ENCODE assay signal across 12 mouse cellular contexts in genomic region chr1:68973355-68974127, GRCm38 (mm10).
DNase-seq lines count a peak whose midpoint lies in the region; ATAC-seq and TF ChIP-seq lines count a peak whose summit lies in the region.
"Had no signal": no experiment of that assay in that cellular context is flagged by ENCODE, and none has a peak within 500 bp of the region (broad histone marks: within the 10 kb centered on the region; RNA-seq: fewer than 3 reads in every experiment).

No protein-coding gene starts in this region.

- H3K27me3 ChIP-seq in kidney, adult 2 months (replicated peaks; ENCODE audit: control insufficient read depth, insufficient read depth, low read length), result no peaks in the 10 kb centered on the region
- H3K27me3 ChIP-seq in kidney, embryonic 16.5 days (ENCODE audit: insufficient read depth, low read length), result no peaks in the 10 kb centered on the region
- no peaks in the 10 kb centered on the region for H3K27me3 ChIP-seq in lung, embryonic 16.5 days (ENCODE audit: control insufficient read depth, insufficient read depth, low read depth, low read length)
- H3K27me3 ChIP-seq in midbrain, embryonic 14.5 days (ENCODE audit: control insufficient read depth, insufficient read depth, low read length), result no peaks in the 10 kb centered on the region
- H3K27me3 ChIP-seq: megakaryocyte, embryonic 14.5 days; stomach, embryonic 15.5 days had no signal

- H3K27ac ChIP-seq in kidney, adult 2 months (ENCODE audit: insufficient read depth, low read depth, low read length), result peak overlapping the region; percentile 82
- H3K27ac ChIP-seq in kidney, embryonic 16.5 days (ENCODE audit: low read length), result no peak overlapping the region
- H3K27ac ChIP-seq in lung, embryonic 16.5 days (ENCODE audit: low read length), result no peak overlapping the region
- no peak overlapping the region for H3K27ac ChIP-seq in midbrain, embryonic 14.5 days (replicated peaks; ENCODE audit: low read depth, low read length)
- H3K27ac ChIP-seq: stomach, embryonic 15.5 days had no signal

- no peaks in the 10 kb centered on the region for H3K9me3 ChIP-seq in kidney, embryonic 16.5 days (ENCODE audit: low read length)
- no peaks in the 10 kb centered on the region for H3K9me3 ChIP-seq in lung, embryonic 16.5 days (ENCODE audit: control insufficient read depth, low read length)
- H3K9me3 ChIP-seq in midbrain, embryonic 14.5 days (ENCODE audit: control insufficient read depth, low read length), result no peaks in the 10 kb centered on the region
- H3K9me3 ChIP-seq: G1E; megakaryocyte, embryonic 14.5 days; stomach, embryonic 15.5 days had no signal

- no peak overlapping the region for H3K9ac ChIP-seq in kidney, embryonic 16.5 days (replicated peaks; ENCODE audit: low read length)
- no peak overlapping the region for H3K9ac ChIP-seq in lung, embryonic 16.5 days (ENCODE audit: low read length)
- no peak overlapping the region for H3K9ac ChIP-seq in midbrain, embryonic 14.5 days (replicated peaks; ENCODE audit: low read length)
- H3K9ac ChIP-seq: stomach, embryonic 15.5 days had no signal

- no peak for TF ChIP-seq CTCF in kidney, adult 2 months (conservative IDR thresholded peaks at IDR 0.05; ENCODE audit: insufficient read depth, insufficient read length, low read depth, low read length)

- H3K4me1 ChIP-seq in kidney, adult 2 months (ENCODE audit: control insufficient read depth, insufficient read depth, low read length), result no peaks in the 10 kb centered on the region; the same call in 1 of the 2 replicates
- no peaks in the 10 kb centered on the region for H3K4me1 ChIP-seq in kidney, embryonic 16.5 days (ENCODE audit: insufficient read depth, low read length)
- H3K4me1 ChIP-seq in lung, embryonic 16.5 days (replicated peaks; ENCODE audit: control insufficient read depth, insufficient read depth, low read length), result peaks cover 3% of the 10 kb centered on the region; the same call in 1 of the 2 replicates
- no peaks in the 10 kb centered on the region for H3K4me1 ChIP-seq in midbrain, embryonic 14.5 days (ENCODE audit: control insufficient read depth, insufficient read depth, low read length)
- H3K4me1 ChIP-seq: megakaryocyte, embryonic 14.5 days; stomach, embryonic 15.5 days had no signal

- no peak overlapping the region for H3K4me2 ChIP-seq in kidney, embryonic 16.5 days (replicated peaks; ENCODE audit: low read depth, low read length)
- no peak overlapping the region for H3K4me2 ChIP-seq in lung, embryonic 16.5 days (ENCODE audit: low read depth, low read length)
- no peak overlapping the region for H3K4me2 ChIP-seq in midbrain, embryonic 14.5 days (ENCODE audit: low read length)
- H3K4me2 ChIP-seq: stomach, embryonic 15.5 days had no signal

- no peak for TF ChIP-seq POLR2A in kidney, adult 2 months (IDR thresholded peaks at IDR 0.05; ENCODE audit: low read depth, low read length)

- WGBS in kidney, adult 2 months, result 30% methylated on average over 5 of the region's 5 CpGs
- 55% methylated on average over 5 of the region's 5 CpGs for WGBS in kidney, embryonic 16.5 days
- 53% methylated on average over 5 of the region's 5 CpGs for WGBS in lung, embryonic 16.5 days
- 60% methylated on average over 5 of the region's 5 CpGs for WGBS in midbrain, embryonic 14.5 days

- ATAC-seq in kidney, embryonic 16.5 days (ENCODE audit: low FRiP score, low TSS enrichment), result no peak
- peak; percentile 89 for ATAC-seq in lung, embryonic 16.5 days (ENCODE audit: low read depth)
- no peak for ATAC-seq in midbrain, embryonic 14.5 days (ENCODE audit: low FRiP score, low TSS enrichment)
- ATAC-seq: forebrain, embryonic 14.5 days had no signal

- H3K4me3 ChIP-seq in kidney, adult 2 months (ENCODE audit: insufficient read depth, low read depth, low read length), result no peak overlapping the region
- H3K4me3 ChIP-seq in kidney, embryonic 16.5 days (ENCODE audit: low read length), result no peak overlapping the region
- H3K4me3 ChIP-seq in lung, embryonic 16.5 days (ENCODE audit: low read length), result no peak overlapping the region
- no peak overlapping the region for H3K4me3 ChIP-seq in midbrain, embryonic 14.5 days (replicated peaks; ENCODE audit: low read depth, low read length)
- H3K4me3 ChIP-seq: megakaryocyte, embryonic 14.5 days; stomach, embryonic 15.5 days had no signal

- intact Hi-C loops in heart, postnatal 10 days (cut with DNase I), result loop anchor here (5.0 kb wide), 1 partner anchor 134 kb away; the partner anchor contains the start of gene Erbb4

- H3K36me3 ChIP-seq in kidney, adult 2 months (ENCODE audit: control insufficient read depth, insufficient read depth, low read length), result no peaks in the 10 kb centered on the region
- no peaks in the 10 kb centered on the region for H3K36me3 ChIP-seq in kidney, embryonic 16.5 days (ENCODE audit: insufficient read depth, low read length)
- no peaks in the 10 kb centered on the region for H3K36me3 ChIP-seq in lung, embryonic 16.5 days (ENCODE audit: control insufficient read depth, insufficient read depth, low read length)
- no peaks in the 10 kb centered on the region for H3K36me3 ChIP-seq in midbrain, embryonic 14.5 days (ENCODE audit: control insufficient read depth, insufficient read depth, low read length)
- H3K36me3 ChIP-seq: G1E; stomach, embryonic 15.5 days had no signal

- peak; percentile 92 for DNase-seq in kidney, adult 2 months
- peak; percentile 14 for DNase-seq in fibroblast of lung, adult 2 months (ENCODE audit: low read depth)
- DNase-seq in heart, postnatal 10 days, result peak; percentile 66 to 74
- no peak for DNase-seq in spleen, postnatal 10 days (ENCODE audit: low spot score in 2 of 2)
- no peak for DNase-seq in midbrain, embryonic 14.5 days
- DNase-seq in retina, postnatal 1 day, result no peak

Comparison
In these comparisons a context has a peak if more than half of its experiments do, and no peak if none do; other contexts are left out.
1. DNase-seq: peak in kidney, adult 2 months (single experiment), fibroblast of lung, adult 2 months (single experiment) and heart, postnatal 10 days (2 of 2); none in spleen, postnatal 10 days (0 of 2), midbrain, embryonic 14.5 days (single experiment) and retina, postnatal 1 day (single experiment).